Mouse (Mus musculus) CD4-positive, CD25-positive, alpha-beta regulatory T cell, adult 9 weeks (primary cell): ENCODE measurements around the gene Gm20481. TPM values are rescaled to one million over a fixed set of nuclear protein-coding genes. Genes with fewer than 3 reads are reported as not detected.

ENCODE experiments used
- polyA plus RNA-seq: library from polyadenylated mRNA; unstranded; fragments of 100-300 nt; shearing (Covaris generic); gene quantifications from one replicate; pipeline ENCODE4 v1.2.1, GENCODE M21; 2017

Gm20481 gene
- polyA plus RNA-seq, result not detected

GRCm38 (mm10) chr17:34969822-34970221 is at the start of gene Gm20481:
Gene Gm20481, plus strand, starts transcription at chr17:34969912.

GRCm38 (mm10) chr17:34931061-34931734 is 38.5 kb upstream of the Gm20481 start, which contains the start of gene Neu1:
Gene Neu1, plus strand, starts transcription at chr17:34931253.

GRCm38 (mm10) chr17:34959130-34959778 is 10.5 kb upstream of the Gm20481 start, which contains the start of gene Hspa1b:
Gene Hspa1b, minus strand, starts transcription at chr17:34959238.

GRCm38 (mm10) chr17:34972069-34972749 is 2.5 kb downstream of the Gm20481 start, which contains the start of the genes Hspa1a and Hspa1l:
Gene Hspa1a, minus strand, starts transcription at chr17:34972156.
Gene Hspa1l, plus strand, starts transcription at chr17:34972703.

GRCm38 (mm10) chr17:34981690-34982180 is 12.0 kb downstream of the Gm20481 start, which contains the start of gene Lsm2:
Gene Lsm2, plus strand, starts transcription at chr17:34981862.

GRCm38 (mm10) chr17:35000717-35001451 is 31.2 kb downstream of the Gm20481 start, which contains the start of gene Vars:
Gene Vars, plus strand, starts transcription at chr17:35000987.

GRCm38 (mm10) chr17:35016376-35016775 is 46.7 kb downstream of the Gm20481 start, which contains the start of gene Vwa7:
Gene Vwa7, plus strand, starts transcription at chr17:35016579.

Other genes starting within 250 kb of the Gm20481 start
- 0.07 TPM for gene C4b, start 226.0 kb upstream of the Gm20481 start, polyA plus RNA-seq
- gene Cyp21a1, start 165.4 kb upstream of the Gm20481 start, polyA plus RNA-seq, result not detected
- 39.7 TPM for gene Stk19, start 133.0 kb upstream of the Gm20481 start, polyA plus RNA-seq
- 76.3 TPM for gene Dxo, start 132.9 kb upstream of the Gm20481 start, polyA plus RNA-seq
- gene Skiv2l, start 119.7 kb upstream of the Gm20481 start, polyA plus RNA-seq, result 143 TPM
- gene Nelfe, start 119.5 kb upstream of the Gm20481 start, polyA plus RNA-seq, result 39.1 TPM
- gene Cfb, start 107.4 kb upstream of the Gm20481 start, polyA plus RNA-seq, result 2.2 TPM
- gene Zbtb12, start 90.4 kb upstream of the Gm20481 start, polyA plus RNA-seq, result 0.41 TPM
- gene Gm20547, start 87.9 kb upstream of the Gm20481 start, polyA plus RNA-seq, result not detected
- 3.0 TPM for gene C2, start 71.6 kb upstream of the Gm20481 start, polyA plus RNA-seq
- 29.6 TPM for gene Ehmt2, start 71.4 kb upstream of the Gm20481 start, polyA plus RNA-seq
- gene Slc44a4, start 55.4 kb upstream of the Gm20481 start, polyA plus RNA-seq, result not detected
- 107 TPM for gene Neu1, start 38.7 kb upstream of the Gm20481 start, polyA plus RNA-seq
- 1.3 TPM for gene Hspa1b, start 10.7 kb upstream of the Gm20481 start, polyA plus RNA-seq
- gene Hspa1a, start 2.2 kb downstream of the Gm20481 start, polyA plus RNA-seq, result 0.56 TPM
- not detected for gene Hspa1l, start 2.8 kb downstream of the Gm20481 start, polyA plus RNA-seq
- gene Lsm2, start 11.9 kb downstream of the Gm20481 start, polyA plus RNA-seq, result 38.4 TPM
- gene Vars, start 31.1 kb downstream of the Gm20481 start, polyA plus RNA-seq, result 124 TPM
- 0.17 TPM for gene Vwa7, start 46.7 kb downstream of the Gm20481 start, polyA plus RNA-seq
- 3.2 TPM for gene Sapcd1, start 58.1 kb downstream of the Gm20481 start, polyA plus RNA-seq
- 2.7 TPM for gene Msh5, start 76.8 kb downstream of the Gm20481 start, polyA plus RNA-seq
- 654 TPM for gene Clic1, start 80.1 kb downstream of the Gm20481 start, polyA plus RNA-seq
- 3.6 TPM for gene Ddah2, start 89.1 kb downstream of the Gm20481 start, polyA plus RNA-seq
- not detected for gene Ly6g6c, start 95.5 kb downstream of the Gm20481 start, polyA plus RNA-seq
- not detected for gene Mpig6b, start 96.3 kb downstream of the Gm20481 start, polyA plus RNA-seq
- not detected for gene Ly6g6e, start 107.0 kb downstream of the Gm20481 start, polyA plus RNA-seq
- not detected for gene Ly6g6d, start 108.2 kb downstream of the Gm20481 start, polyA plus RNA-seq
- gene Ly6g6f, start 115.7 kb downstream of the Gm20481 start, polyA plus RNA-seq, result not detected
- 84.0 TPM for gene Abhd16a, start 119.4 kb downstream of the Gm20481 start, polyA plus RNA-seq
- not detected for gene Ly6g5c, start 138.4 kb downstream of the Gm20481 start, polyA plus RNA-seq
- gene Ly6g5b, start 145.5 kb downstream of the Gm20481 start, polyA plus RNA-seq, result 2.5 TPM
- 70.3 TPM for gene Gpank1, start 151.5 kb downstream of the Gm20481 start, polyA plus RNA-seq
- 338 TPM for gene Csnk2b, start 152.1 kb downstream of the Gm20481 start, polyA plus RNA-seq
- gene D17H6S53E, start 156.5 kb downstream of the Gm20481 start, polyA plus RNA-seq, result 4.3 TPM
- not detected for gene Apom, start 162.1 kb downstream of the Gm20481 start, polyA plus RNA-seq
- gene Bag6, start 165.3 kb downstream of the Gm20481 start, polyA plus RNA-seq, result 57.4 TPM
- gene Prrc2a, start 195.0 kb downstream of the Gm20481 start, polyA plus RNA-seq, result 29.3 TPM
- 5.1 TPM for gene Aif1, start 206.2 kb downstream of the Gm20481 start, polyA plus RNA-seq
- gene Lst1, start 218.5 kb downstream of the Gm20481 start, polyA plus RNA-seq, result 11.8 TPM
- gene Ltb, start 224.5 kb downstream of the Gm20481 start, polyA plus RNA-seq, result 818 TPM
- 55.3 TPM for gene Tnf, start 232.1 kb downstream of the Gm20481 start, polyA plus RNA-seq
- 130 TPM for gene Lta, start 235.4 kb downstream of the Gm20481 start, polyA plus RNA-seq